Mouse (Mus musculus): ENCODE data around the gene Trim3.

Trim3 gene

DNA sequence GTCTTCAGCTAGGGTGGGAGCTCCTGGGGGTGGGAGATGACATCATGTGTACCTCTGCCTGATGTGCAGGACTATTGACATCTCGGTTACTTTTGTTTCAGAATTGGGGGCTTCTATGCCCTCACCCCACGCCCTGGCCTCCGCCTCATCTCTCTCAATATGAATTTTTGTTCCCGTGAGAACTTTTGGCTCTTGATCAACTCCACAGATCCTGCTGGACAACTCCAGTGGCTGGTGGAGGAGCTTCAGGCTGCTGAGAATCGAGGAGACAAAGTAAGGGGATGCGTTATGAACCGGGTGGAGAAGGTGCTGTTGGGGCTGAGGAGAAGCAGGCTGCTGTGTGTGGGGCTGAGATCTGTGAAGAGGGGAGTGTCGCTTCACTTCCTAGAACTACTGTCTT, 77.0 kb downstream of the Trim3 start:
- DNase-seq (ENCODE audit: low spot score), result no peak

GRCm38 (mm10) chr7:105555571-105555970, 77.8 kb downstream of the Trim3 start:
- DNase-seq (ENCODE audit: low spot score), result no peak
